Mouse (Mus musculus) cortical plate, adult 2 months (tissue): ENCODE data around the gene 1700001O22Rik. TPM values are rescaled to one million over a fixed set of nuclear protein-coding genes. Genes with fewer than 3 reads are reported as not detected.
A peak's percentile ranks its signal among the peaks of the same experiment; 100 is the strongest.

Experiments
- H3K27ac ChIP-seq: fragments of 200-500 bp; 2 replicates; pipeline ENCODE4 v1.5.1; 2012; ENCODE audit warnings: low read length, control low read depth, inconsistent platforms; ENCODE audit not compliant: insufficient read depth
- H3K4me1 ChIP-seq: fragments of 200-500 bp; 2 replicates; pipeline ENCODE4 v1.6.1; 2011; ENCODE audit warnings: low read length; ENCODE audit not compliant: control insufficient read depth, insufficient read depth
- H3K4me3 ChIP-seq: fragments of 200-500 bp; 2 replicates; pipeline ENCODE4 v1.5.1; 2011; ENCODE audit warnings: mild to moderate bottlenecking, low read length, control low read depth; ENCODE audit not compliant: insufficient read depth
- CTCF ChIP-seq: fragments of 200-500 bp; IDR thresholded peaks from 2 replicates; pipeline ENCODE4 v1.5.1; 2011; ENCODE audit warnings: mild to moderate bottlenecking, control low read depth, low read length; ENCODE audit not compliant: insufficient read depth; ENCODE audit errors: extremely low read depth
- POLR2A ChIP-seq: fragments of 200-500 bp; IDR thresholded peaks from 2 replicates; pipeline ENCODE4 v1.6.1; 2011; ENCODE audit warnings: mild to moderate bottlenecking, low read length, control low read depth; ENCODE audit not compliant: insufficient read depth; ENCODE audit errors: extremely low read depth
- polyA plus RNA-seq: library from polyadenylated mRNA; depleted of rRNA; stranded (reverse); fragments of >200 nt; gene quantifications from 2 replicates; pipeline ENCODE4 v1.2.3, GENCODE M21; 2012

The 1700001O22Rik gene
- polyA plus RNA-seq, 1 experiment: 13.5 TPM

- H3K4me1 ChIP-seq: no peaks in the 10 kb centered on the region; the same call in 1 of the 2 replicates
- no peak within 1 kb of the TSS for H3K27ac ChIP-seq
- TF ChIP-seq CTCF: no peak
- no peak for TF ChIP-seq POLR2A
- H3K4me3 ChIP-seq: no peak within 1 kb of the TSS
Observed at GRCm38 (mm10) chr2:30834373-30835022, 31.0 kb upstream of the 1700001O22Rik start, which contains the start of gene Prrx2. TSS of gene Prrx2 (plus strand) at chr2:30834972.

- Histone ChIP-seq H3K4me3 (no peak overlapping the region), H3K27ac (no peak overlapping the region), H3K4me1 (no peaks in the 10 kb centered on the region; the same call in 1 of the 2 replicates)
- TF ChIP-seq CTCF (no peak), POLR2A (no peak)
Observed at GRCm38 (mm10) chr2:30833644-30834043, 30.2 kb upstream of the 1700001O22Rik start.

- peaks cover 5% of the 10 kb centered on the region; the same call in 1 of the 2 replicates for H3K4me1 ChIP-seq
- no peak for TF ChIP-seq POLR2A
- no peak for TF ChIP-seq CTCF
- no peak within 1 kb of the TSS for H3K4me3 ChIP-seq
- H3K27ac ChIP-seq: no peak within 1 kb of the TSS
Observed at GRCm38 (mm10) chr2:30830283-30830795, 26.9 kb upstream of the 1700001O22Rik start, which contains the start of gene Asb6. TSS of gene Asb6 (minus strand) at chr2:30830333.

- TF ChIP-seq POLR2A (no peak), CTCF (peak; percentile 40)
- Histone ChIP-seq H3K4me1 (peaks cover 5% of the 10 kb centered on the region; the same call in 1 of the 2 replicates), H3K27ac (no peak overlapping the region), H3K4me3 (no peak overlapping the region)
Observed at GRCm38 (mm10) chr2:30829315-30829714, 25.9 kb upstream of the 1700001O22Rik start.

- no peak overlapping the region; the same call in 1 of the 2 replicates for H3K27ac ChIP-seq
- peak; percentile 66; the same call in 1 of the 2 replicates for TF ChIP-seq POLR2A
- TF ChIP-seq CTCF: peak; percentile 73
- H3K4me1 ChIP-seq: peaks cover 5% of the 10 kb centered on the region; the same call in 1 of the 2 replicates
- H3K4me3 ChIP-seq: peak overlapping the region; percentile 85
Observed at GRCm38 (mm10) chr2:30827749-30828475, 24.5 kb upstream of the 1700001O22Rik start.

GRCm38 (mm10) chr2:30826825-30827748, 23.6 kb upstream of the 1700001O22Rik start:
- peak overlapping the region; percentile 85 for H3K4me3 ChIP-seq
- TF ChIP-seq CTCF (peak; percentile 26; the same call in 1 of the 2 replicates), POLR2A (0 out of 2 replicates have a peak, but pooled peaks have one; percentile 15)
- H3K27ac ChIP-seq: no peak overlapping the region
- H3K4me1 ChIP-seq: peaks cover 5% of the 10 kb centered on the region; the same call in 1 of the 2 replicates

GRCm38 (mm10) chr2:30823385-30824153, 20.1 kb upstream of the 1700001O22Rik start:
- H3K27ac ChIP-seq: no peak overlapping the region
- no peak overlapping the region for H3K4me3 ChIP-seq
- H3K4me1 ChIP-seq: peaks cover 5% of the 10 kb centered on the region; the same call in 1 of the 2 replicates
- no peak; the same call in 1 of the 2 replicates for TF ChIP-seq POLR2A
- no peak for TF ChIP-seq CTCF

- TF ChIP-seq CTCF (no peak), POLR2A (no peak)
- Histone ChIP-seq H3K27ac (no peak overlapping the region), H3K4me1 (peaks cover 5% of the 10 kb centered on the region; the same call in 1 of the 2 replicates), H3K4me3 (no peak overlapping the region)
Observed at GRCm38 (mm10) chr2:30822460-30822859, 19.0 kb upstream of the 1700001O22Rik start.
